Mouse (Mus musculus) lung, embryonic 14.5 days (tissue): Measurements from ENCODE around the gene Ddx19a. TPM values are rescaled to one million over a fixed set of nuclear protein-coding genes. Genes with fewer than 3 reads are reported as not detected.
"Not testable (repeated sequence)": the region's sequence is repeated elsewhere in the genome, so short reads cannot be mapped to it uniquely, and the experiment has no call there.

Experiments used
- ATAC-seq: fragments of 200-750 bp; cut with Nextera tagmentation; 2 replicates; pipeline ENCODE4 v1.8.0; 2017; ENCODE audit warnings: mild to moderate bottlenecking, moderate TSS enrichment, moderate library complexity; ENCODE audit not compliant: insufficient read depth
- DNase-seq: peaks from one replicate; pipeline ENCODE4 v3.0.0-alpha.2; 2015
- H3K27ac ChIP-seq: fragments of 300-500 bp; sonication (generic); 2 replicates; pipeline ENCODE4 v1.5.1; 2014; ENCODE audit warnings: low read depth, mild to moderate bottlenecking, moderate library complexity
- H3K27me3 ChIP-seq: fragments of 300-500 bp; sonication (generic); 2 replicates; pipeline ENCODE4 v1.6.1; 2014; ENCODE audit warnings: low read length, control low read depth; ENCODE audit not compliant: insufficient read depth
- H3K36me3 ChIP-seq: fragments of 300-500 bp; sonication (generic); 2 replicates; pipeline ENCODE4 v1.6.1; 2014; ENCODE audit warnings: control low read depth; ENCODE audit not compliant: insufficient read depth
- H3K4me1 ChIP-seq: fragments of 300-500 bp; sonication (generic); 2 replicates; pipeline ENCODE4 v1.6.1; 2014; ENCODE audit warnings: antibody characterized with exemption, control low read depth; ENCODE audit not compliant: insufficient read depth
- H3K4me2 ChIP-seq: fragments of 300-500 bp; sonication (generic); 2 replicates; pipeline ENCODE4 v1.6.1; 2014; ENCODE audit warnings: mild to moderate bottlenecking
- H3K4me3 ChIP-seq: fragments of 300-500 bp; sonication (generic); 2 replicates; pipeline ENCODE4 v1.5.1; 2014; ENCODE audit warnings: low read depth, low read length
- H3K9ac ChIP-seq: fragments of 300-500 bp; sonication (generic); 2 replicates; pipeline ENCODE4 v1.6.1; 2014
- H3K9me3 ChIP-seq: fragments of 300-500 bp; sonication (generic); 2 replicates; pipeline ENCODE4 v1.6.1; 2016; ENCODE audit warnings: low read depth, low read length, control low read depth
- CTCF ChIP-seq: IDR thresholded peaks from 2 replicates; pipeline ENCODE4 v1.5.1; 2016; ENCODE audit warnings: antibody characterized with exemption, low read depth
- WGBS: fragments of 180-500 bp; shearing (Covaris S2); extraction: QIAGEN DNeasy Blood & Tissue Kit; methylation state at CpG from one replicate; pipeline ENCODE4 v1.1.7; 2014; 5-methylcytosine and 5-hydroxymethylcytosine counted together
- polyA plus RNA-seq: library from polyadenylated mRNA; unstranded; fragments of >200 nt; fragmentation: Nextera tagmentation; extraction: Ambion mirVana; gene quantifications from 2 replicates; pipeline ENCODE4 v1.2.1, GENCODE M21; 2014

Ddx19a gene
- polyA plus RNA-seq, 1 experiment from 2014 or later: 19.1 TPM

DNA sequence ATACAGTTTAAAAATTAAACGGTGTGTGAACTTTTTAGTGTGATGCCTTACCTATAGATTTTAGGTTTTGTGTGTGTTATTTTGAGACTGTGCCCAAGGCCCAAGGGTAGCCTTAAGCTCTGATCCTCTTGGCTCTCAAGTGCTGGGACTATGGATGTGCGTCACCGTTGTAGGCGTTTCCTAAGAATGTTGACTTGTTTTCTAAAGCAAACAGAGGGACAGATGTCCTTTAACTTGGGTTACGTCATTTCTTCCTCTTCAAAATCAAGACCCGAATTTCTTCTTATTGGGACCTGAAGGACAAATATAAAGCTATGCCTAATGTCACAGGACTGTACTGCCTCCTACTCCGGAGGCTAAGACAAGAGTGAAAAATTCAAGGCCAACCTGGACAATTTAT lies 35.3 kb upstream of the Ddx19a start, which contains the start of gene Aars:
Gene Aars, plus strand, starts transcription at position 229 of the 400 bp plus-strand sequence.
- Histone ChIP-seq H3K4me2 (peak within 1 kb of the TSS; percentile 73), H3K36me3 (peaks cover 20% of the 10 kb centered on the region), H3K9ac (peak within 1 kb of the TSS; percentile 77), H3K4me1 (peaks cover 15% of the 10 kb centered on the region), H3K27ac (peak within 1 kb of the TSS; percentile 85), H3K9me3 (no peaks in the 10 kb centered on the region), H3K27me3 (no peaks in the 10 kb centered on the region), H3K4me3 (peak within 1 kb of the TSS; percentile 78)
- DNase-seq (no peak), ATAC-seq (no peak)
- no peak for TF ChIP-seq CTCF
- 93% methylated on average over 7 of the region's 7 CpGs for WGBS

DNA sequence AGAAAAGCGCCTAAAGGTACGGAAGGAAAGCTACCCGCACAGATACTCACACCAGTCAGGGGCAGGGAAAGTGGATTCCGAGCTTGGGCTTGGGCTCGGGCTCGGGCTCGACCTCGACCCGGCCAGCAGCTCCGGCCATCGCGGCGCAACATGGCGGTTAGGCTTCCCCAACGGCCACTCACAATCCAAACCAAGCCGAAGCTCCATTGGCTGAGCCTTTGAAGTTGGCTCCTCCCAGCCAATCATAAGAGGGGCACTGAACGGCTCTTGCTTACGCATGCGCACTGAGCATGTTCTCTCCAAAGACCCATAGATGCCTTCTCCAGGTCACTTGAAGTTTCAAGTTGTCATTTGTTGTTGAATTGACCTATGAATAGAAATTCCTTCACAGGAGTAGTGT lies 34.0 kb upstream of the Ddx19a start, which contains the start of gene Ddx19b:
Gene Ddx19b, minus strand, starts transcription at position 180 of the 400 bp plus-strand sequence.
- WGBS: 93% methylated on average over 19 of the region's 19 CpGs
- Histone ChIP-seq H3K4me1 (peaks cover 15% of the 10 kb centered on the region), H3K27ac (no peak within 1 kb of the TSS), H3K36me3 (peaks cover 7% of the 10 kb centered on the region; the same call in 1 of the 2 replicates), H3K4me2 (no peak within 1 kb of the TSS), H3K9ac (no peak within 1 kb of the TSS), H3K4me3 (no peak within 1 kb of the TSS), H3K27me3 (no peaks in the 10 kb centered on the region), H3K9me3 (no peaks in the 10 kb centered on the region)
- TF ChIP-seq CTCF: no peak
- no peak for ATAC-seq
- DNase-seq: no peak

DNA sequence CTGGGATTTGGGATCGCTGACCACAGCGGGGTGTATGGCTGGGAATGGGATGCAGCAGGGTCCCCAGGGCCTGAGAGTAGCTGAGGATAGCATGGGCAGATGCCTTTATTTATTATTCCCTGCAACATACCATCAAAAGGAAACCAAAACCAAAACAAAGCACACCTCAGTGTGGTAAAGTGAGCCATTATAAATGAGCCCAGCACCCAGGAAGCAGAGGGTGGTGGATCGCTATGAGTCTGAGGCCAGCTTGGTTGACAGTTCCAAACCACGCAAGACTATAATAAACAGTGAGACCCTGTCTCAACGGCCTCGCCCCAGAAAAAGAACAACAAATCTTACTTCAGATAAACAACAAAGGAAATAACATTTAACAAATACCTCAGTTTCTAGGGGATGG lies 32.4 kb upstream of the Ddx19a start:
- Histone ChIP-seq H3K9me3 (no peaks in the 10 kb centered on the region), H3K36me3 (no peaks in the 10 kb centered on the region), H3K27me3 (no peaks in the 10 kb centered on the region), H3K4me1 (peaks cover 10% of the 10 kb centered on the region), H3K9ac (no peak overlapping the region), H3K27ac (no peak overlapping the region), H3K4me3 (no peak overlapping the region), H3K4me2 (no peak overlapping the region)
- ATAC-seq (no peak), DNase-seq (no peak)
- 76% methylated on average over 6 of the region's 6 CpGs for WGBS
- no peak for TF ChIP-seq CTCF

DNA sequence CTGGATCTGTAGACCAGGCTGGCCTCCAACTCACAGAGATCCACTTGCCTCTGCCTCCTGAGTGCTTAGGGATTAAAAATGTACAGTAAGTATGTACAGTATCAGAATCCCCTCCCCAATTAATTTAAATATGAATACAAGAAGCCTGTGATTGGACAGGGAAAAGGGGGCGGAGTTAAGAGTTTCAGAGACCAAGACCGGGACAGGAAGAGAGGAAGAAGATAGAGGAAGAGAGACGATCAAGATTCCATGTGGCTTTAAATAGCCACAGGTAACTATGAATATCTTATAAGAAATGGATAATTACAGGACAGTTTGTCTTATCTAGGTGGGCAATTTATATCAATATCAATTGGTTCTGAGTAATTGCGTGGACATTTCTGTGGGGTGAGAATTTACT lies 32.0 kb upstream of the Ddx19a start:
- ATAC-seq: no peak
- 55% methylated on average over 4 of the region's 4 CpGs for WGBS
- H3K9me3 ChIP-seq: no peaks in the 10 kb centered on the region
- no peaks in the 10 kb centered on the region for H3K36me3 ChIP-seq
- DNase-seq: peak; percentile 5
- H3K27ac ChIP-seq: no peak overlapping the region
- H3K27me3 ChIP-seq: no peaks in the 10 kb centered on the region
- H3K4me3 ChIP-seq: no peak overlapping the region
- peaks cover 6% of the 10 kb centered on the region; the same call in 1 of the 2 replicates for H3K4me1 ChIP-seq
- no peak overlapping the region for H3K4me2 ChIP-seq
- H3K9ac ChIP-seq: no peak overlapping the region
- TF ChIP-seq CTCF: no peak

DNA sequence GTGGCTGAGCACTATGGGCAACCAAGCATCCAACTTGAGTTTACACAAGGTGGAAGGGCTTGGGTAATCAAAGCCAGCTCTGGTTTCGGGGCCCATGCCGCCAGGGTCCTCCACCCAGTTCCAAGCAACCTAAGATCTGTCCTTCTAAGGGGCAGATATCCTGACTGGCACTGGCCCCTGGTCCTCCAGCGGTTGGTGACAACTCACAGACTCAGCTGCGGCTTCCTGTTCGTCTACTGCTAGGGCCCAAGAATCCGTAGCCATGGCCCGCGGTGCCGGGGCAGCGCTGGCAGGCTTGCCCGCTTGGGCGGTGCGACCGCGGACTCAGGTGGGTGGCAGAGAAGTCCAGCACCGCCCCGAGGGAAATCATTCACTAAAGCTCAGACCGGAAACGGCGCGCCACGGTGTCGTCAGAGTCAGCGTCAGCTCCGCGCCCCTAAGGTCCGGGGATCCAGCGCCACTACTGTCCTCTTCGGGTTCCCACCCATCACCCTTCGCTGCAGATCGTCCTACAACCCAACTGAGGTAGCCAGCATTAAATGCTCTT lies 29.9 kb upstream of the Ddx19a start:
- DNase-seq (peak; percentile 92), ATAC-seq (peak; percentile 97)
- peak overlapping the region; percentile 80 for H3K4me2 ChIP-seq
- H3K4me1 ChIP-seq: peaks cover 2% of the 10 kb centered on the region; the same call in 1 of the 2 replicates
- no peak for TF ChIP-seq CTCF
- peak overlapping the region; percentile 78 for H3K4me3 ChIP-seq
- H3K9me3 ChIP-seq: no peaks in the 10 kb centered on the region
- H3K36me3 ChIP-seq: no peaks in the 10 kb centered on the region
- WGBS: under 1% methylated on average over 31 of the region's 31 CpGs
- H3K9ac ChIP-seq: peak overlapping the region; percentile 81
- H3K27ac ChIP-seq: peak overlapping the region; percentile 69
- no peaks in the 10 kb centered on the region for H3K27me3 ChIP-seq

DNA sequence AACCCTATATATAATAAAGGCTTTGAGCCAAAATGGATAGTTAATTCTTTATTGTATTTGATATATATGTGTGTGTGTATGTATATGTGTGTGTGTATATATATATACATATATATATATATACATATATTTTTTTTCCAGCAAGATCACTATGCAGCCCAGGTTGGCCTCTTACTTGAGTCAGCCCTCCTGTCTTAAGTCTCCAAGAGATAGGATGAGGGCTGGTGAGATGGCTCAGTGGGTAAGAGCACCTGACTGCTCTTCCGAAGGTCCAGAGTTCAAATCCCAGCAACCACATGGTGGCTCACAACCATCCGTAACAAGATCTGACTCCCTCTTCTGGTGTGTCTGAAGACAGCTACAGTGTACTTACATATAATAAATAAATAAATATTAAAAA lies 29.0 kb upstream of the Ddx19a start:
- H3K4me2 ChIP-seq, H3K4me3 ChIP-seq, H3K36me3 ChIP-seq, H3K9ac ChIP-seq, H3K9me3 ChIP-seq, H3K27me3 ChIP-seq, ATAC-seq, H3K27ac ChIP-seq, DNase-seq, H3K4me1 ChIP-seq: not testable (repeated sequence)
- 100% methylated on average over 1 of the region's 2 CpGs for WGBS

DNA sequence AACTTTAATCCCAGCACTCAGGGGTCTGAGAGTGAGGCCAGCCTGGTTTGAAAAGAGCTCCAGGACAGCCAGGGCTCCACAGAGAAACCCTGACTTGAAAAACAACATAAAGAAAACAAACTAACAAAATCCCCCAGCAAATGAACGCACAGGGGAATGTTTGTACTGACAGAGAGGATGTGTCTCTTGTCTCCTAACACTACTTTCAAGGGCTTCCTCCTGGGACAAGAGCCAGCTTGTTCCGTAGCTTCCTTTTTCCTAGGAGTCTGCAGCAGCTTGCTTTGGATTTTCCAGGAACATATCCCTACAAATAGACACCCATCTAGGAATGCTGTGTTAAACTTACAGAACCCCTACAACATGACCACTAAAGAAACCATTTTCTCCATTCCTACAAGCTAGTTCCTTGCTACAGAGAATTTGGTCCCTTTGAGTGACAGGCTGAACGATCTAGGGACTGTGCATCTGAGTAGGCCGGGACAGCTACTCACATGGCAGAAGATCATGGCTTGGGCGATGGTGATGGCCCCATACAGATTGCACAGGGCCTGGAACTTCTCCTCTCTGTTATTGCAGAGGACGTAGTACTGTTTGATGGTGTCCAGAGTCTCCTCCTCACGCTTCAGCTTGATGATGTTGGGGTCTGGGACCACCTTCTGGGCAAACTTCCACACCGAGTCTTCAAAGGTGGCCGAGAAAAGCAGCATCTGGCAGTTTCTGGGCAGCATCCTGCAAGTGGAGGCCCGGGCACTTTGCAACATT lies 12.8 kb upstream of the Ddx19a start:
- peak; percentile 28; the same call in 1 of the 2 replicates for ATAC-seq
- H3K9ac ChIP-seq, H3K4me2 ChIP-seq, H3K4me3 ChIP-seq, H3K9me3 ChIP-seq, H3K4me1 ChIP-seq, H3K27ac ChIP-seq, H3K27me3 ChIP-seq: not testable (repeated sequence)
- peaks cover 42% of the 10 kb centered on the region for H3K36me3 ChIP-seq
- WGBS: 75% methylated on average over 9 of the region's 10 CpGs
- DNase-seq: peak; percentile 25
